In genomic region chr7:7295595-7295994, GRCm38 (mm10) we compare ENCODE assay signal across 10 mouse cellular contexts. TPM values are rescaled to one million over a fixed set of nuclear protein-coding genes. Genes with fewer than 3 reads are reported as not detected.
A peak's percentile ranks its signal among the peaks of the same experiment; 100 is the strongest.
DNase-seq lines count a peak whose midpoint lies in the region; ATAC-seq and TF ChIP-seq lines count a peak whose summit lies in the region.
"Had no signal": no experiment of that assay in that cellular context is flagged by ENCODE, and none has a peak within 500 bp of the region (broad histone marks: within the 10 kb centered on the region; RNA-seq: fewer than 3 reads in every experiment).

No protein-coding gene starts in this region.

- H3K36me3 ChIP-seq in hindbrain, embryonic 11.5 days (ENCODE audit: control insufficient read depth, insufficient read depth, low read length): 0 out of 2 replicates have a peak, but pooled peaks cover 2% of the 10 kb centered on the region
- peaks cover 53% of the 10 kb centered on the region for H3K36me3 ChIP-seq in hindbrain, embryonic 13.5 days
- no peaks in the 10 kb centered on the region; the same call in 1 of the 2 replicates for H3K36me3 ChIP-seq in ES-Bruce4 (ENCODE audit: control insufficient read depth, insufficient read depth, low read length, poor library complexity, severe bottlenecking)

- ATAC-seq in hindbrain, embryonic 11.5 days (ENCODE audit: low FRiP score): no peak
- ATAC-seq in hindbrain, embryonic 13.5 days (ENCODE audit: low FRiP score): no peak

- H3K4me1 ChIP-seq in hindbrain, embryonic 11.5 days (replicated peaks; ENCODE audit: control insufficient read depth, insufficient read depth, low read length): no peaks in the 10 kb centered on the region
- peaks cover 6% of the 10 kb centered on the region; the same call in 1 of the 2 replicates for H3K4me1 ChIP-seq in hindbrain, embryonic 13.5 days (replicated peaks)
- H3K4me1 ChIP-seq in ES-Bruce4 (ENCODE audit: control insufficient read depth, insufficient read depth, low read length): no peaks in the 10 kb centered on the region

- no peaks in the 10 kb centered on the region for H3K27me3 ChIP-seq in hindbrain, embryonic 11.5 days (ENCODE audit: control insufficient read depth, insufficient read depth, low read length)
- H3K27me3 ChIP-seq in hindbrain, embryonic 13.5 days: no peaks in the 10 kb centered on the region
- H3K27me3 ChIP-seq in ES-Bruce4 (ENCODE audit: control insufficient read depth, insufficient read depth, low read length, poor library complexity, severe bottlenecking): no peaks in the 10 kb centered on the region
- H3K27me3 ChIP-seq: lung, embryonic 15.5 days had no signal

- no peak overlapping the region for H3K9ac ChIP-seq in hindbrain, embryonic 11.5 days (ENCODE audit: low read depth, low read length)
- no peak overlapping the region for H3K9ac ChIP-seq in hindbrain, embryonic 13.5 days
- no peak overlapping the region for H3K9ac ChIP-seq in ES-Bruce4 (ENCODE audit: low read depth, poor library complexity, severe bottlenecking)
- H3K9ac ChIP-seq: embryonic facial prominence, embryonic 15.5 days; lung, embryonic 15.5 days had no signal

- DNase-seq in hindbrain, embryonic 11.5 days (ENCODE audit: low spot score): peak; percentile 55
- peak; percentile 30 for DNase-seq in adrenal gland, postnatal 25 days
- DNase-seq in gastrocnemius, postnatal 10 days: peak; percentile 36
- peak; percentile 70 to 79 for DNase-seq in left cerebral cortex, postnatal 14 days (ENCODE audit: low spot score in 2 of 2)
- DNase-seq in right cerebral cortex, postnatal 10 days (ENCODE audit: low spot score in 2 of 2): peak; percentile 69 to 70
- no peak for DNase-seq in ovary, postnatal 14 days (ENCODE audit: low spot score)

- TF ChIP-seq POLR2A in ES-Bruce4 (IDR thresholded peaks at IDR 0.05; ENCODE audit: insufficient read depth, low read length): no peak

- peak; percentile 44 for TF ChIP-seq CTCF in ES-Bruce4 (IDR thresholded peaks at IDR 0.05; ENCODE audit: low read depth, low read length)

- H3K4me3 ChIP-seq in hindbrain, embryonic 11.5 days (ENCODE audit: low read depth, low read length): no peak overlapping the region
- no peak overlapping the region for H3K4me3 ChIP-seq in hindbrain, embryonic 13.5 days
- no peak overlapping the region for H3K4me3 ChIP-seq in ES-Bruce4 (ENCODE audit: low read depth, low read length)
- H3K4me3 ChIP-seq: embryonic facial prominence, embryonic 15.5 days; lung, embryonic 15.5 days had no signal

- whole genome bisulfite sequencing in hindbrain, embryonic 11.5 days: 80% methylated on average over 16 of the region's 16 CpGs
- WGBS in hindbrain, embryonic 13.5 days: 78% methylated on average over 16 of the region's 16 CpGs

- TF ChIP-seq EP300 in ES-Bruce4 (IDR thresholded peaks at IDR 0.05; ENCODE audit: insufficient read depth, low read depth, low read length): no peak

- H3K4me2 ChIP-seq in hindbrain, embryonic 11.5 days (replicated peaks; ENCODE audit: low read depth, low read length): no peak overlapping the region
- no peak overlapping the region for H3K4me2 ChIP-seq in hindbrain, embryonic 13.5 days
- H3K4me2 ChIP-seq: embryonic facial prominence, embryonic 15.5 days; lung, embryonic 15.5 days had no signal

- H3K9me3 ChIP-seq in hindbrain, embryonic 11.5 days (ENCODE audit: control insufficient read depth, low read length): no peaks in the 10 kb centered on the region
- no peaks in the 10 kb centered on the region for H3K9me3 ChIP-seq in hindbrain, embryonic 13.5 days
- H3K9me3 ChIP-seq in ES-Bruce4 (replicated peaks; ENCODE audit: control insufficient read depth, insufficient read depth, low read length, poor library complexity, severe bottlenecking): no peaks in the 10 kb centered on the region
- H3K9me3 ChIP-seq: embryonic facial prominence, embryonic 15.5 days; lung, embryonic 15.5 days had no signal

- intact Hi-C loops in left cerebral cortex, postnatal 14 days (cut with DNase I): loop anchor here (10.0 kb wide), 2 partner anchors 171 to 861 kb away; partner anchors contain the start of genes Olfr1344 and Zfp954

- no peak overlapping the region for H3K27ac ChIP-seq in hindbrain, embryonic 11.5 days (ENCODE audit: low read depth, low read length)
- no peak overlapping the region for H3K27ac ChIP-seq in hindbrain, embryonic 13.5 days
- H3K27ac ChIP-seq in ES-Bruce4 (ENCODE audit: insufficient read depth, low read length): no peak overlapping the region
- H3K27ac ChIP-seq: embryonic facial prominence, embryonic 15.5 days; lung, embryonic 15.5 days had no signal

RNA-seq across cellular contexts. Expression of gene Clcn4, which starts 5.1 kb away (rescaled TPM):
- 63.2 and 72.0 TPM in 2 replicates for polyA plus RNA-seq in hindbrain, embryonic 11.5 days (2014; fragmentation: Nextera tagmentation; extraction: Ambion mirVana)
- 172 and 175 TPM in 2 replicates for polyA plus RNA-seq in hindbrain, embryonic 13.5 days (2015; fragmentation: Nextera tagmentation; extraction: Ambion mirVana)
- 9.4 and 11.3 TPM in 2 replicates for polyA plus RNA-seq in ES-Bruce4 (2011; ENCODE audit: insufficient read depth, insufficient read length, low read depth, missing spikeins)
- total RNA-seq in adrenal gland, postnatal 25 days (2021): 65.3 and 75.8 TPM in 2 replicates
- 10 to 100 TPM; 23.4 to 26.8 TPM for total RNA-seq in gastrocnemius, postnatal 10 days (2021)
- 100 to 1,000 TPM; 156 TPM for total RNA-seq in left cerebral cortex, postnatal 14 days (2021)

RNA-seq across cellular contexts. Expression of gene Gm45844, which starts 17.5 kb away (rescaled TPM):
- polyA plus RNA-seq in hindbrain, embryonic 11.5 days (2014; fragmentation: Nextera tagmentation; extraction: Ambion mirVana): 1.9 and 2.8 TPM in 2 replicates
- 6.7 and 7.4 TPM in 2 replicates for polyA plus RNA-seq in hindbrain, embryonic 13.5 days (2015; fragmentation: Nextera tagmentation; extraction: Ambion mirVana)
- polyA plus RNA-seq in ES-Bruce4 (2011; ENCODE audit: insufficient read depth, insufficient read length, low read depth, missing spikeins): 0.38 and 0.73 TPM in 2 replicates
- 4.0 and 4.4 TPM in 2 replicates for total RNA-seq in adrenal gland, postnatal 25 days (2021)
- 1 to 10 TPM in 1 of 2 experiments, under 1 TPM in 1; 0.31 to 2.1 TPM for total RNA-seq in gastrocnemius, postnatal 10 days (2021)
- 10 to 100 TPM in 1 of 2 experiments, 1 to 10 TPM in 1; 9.4 to 11.2 TPM for total RNA-seq in left cerebral cortex, postnatal 14 days (2021)

RNA-seq across cellular contexts. Expression of gene Vmn2r30, which starts 41.8 kb away (rescaled TPM):
- polyA plus RNA-seq in hindbrain, embryonic 11.5 days (2014; fragmentation: Nextera tagmentation; extraction: Ambion mirVana): not detected in 2 replicates
- polyA plus RNA-seq in hindbrain, embryonic 13.5 days (2015; fragmentation: Nextera tagmentation; extraction: Ambion mirVana): not detected in 2 replicates
- polyA plus RNA-seq in ES-Bruce4 (2011; ENCODE audit: insufficient read depth, insufficient read length, low read depth, missing spikeins): 0.12 TPM in 1 of 2 replicates, not detected in the other
- total RNA-seq in adrenal gland, postnatal 25 days (2021): 0.24 and 0.67 TPM in 2 replicates
- not detected for total RNA-seq in gastrocnemius, postnatal 10 days (2021)
- under 1 TPM in 1 of 2 experiments, not detected in 1; 0.13 TPM for total RNA-seq in left cerebral cortex, postnatal 14 days (2021)
- polyA plus RNA-seq: embryonic facial prominence, embryonic 15.5 days; lung, embryonic 15.5 days had no signal

RNA-seq across cellular contexts. Expression of gene Vmn2r29, which starts 48.5 kb away (rescaled TPM):
- polyA plus RNA-seq in hindbrain, embryonic 11.5 days (2014; fragmentation: Nextera tagmentation; extraction: Ambion mirVana): 0.11 TPM in 1 of 2 replicates, not detected in the other
- polyA plus RNA-seq in hindbrain, embryonic 13.5 days (2015; fragmentation: Nextera tagmentation; extraction: Ambion mirVana): 1.1 TPM in 2 replicates
- not detected in 2 replicates for polyA plus RNA-seq in ES-Bruce4 (2011; ENCODE audit: insufficient read depth, insufficient read length, low read depth, missing spikeins)
- 0.57 and 0.64 TPM in 2 replicates for total RNA-seq in adrenal gland, postnatal 25 days (2021)
- under 1 TPM in 1 of 2 experiments, not detected in 1; 0.23 TPM for total RNA-seq in gastrocnemius, postnatal 10 days (2021)
- 1 to 10 TPM; 1.4 to 1.8 TPM for total RNA-seq in left cerebral cortex, postnatal 14 days (2021)
- polyA plus RNA-seq: lung, embryonic 15.5 days had no signal
